Mouse (Mus musculus) forebrain, postnatal 0 days (tissue): ENCODE measurements around the gene Zc3h18. TPM values are rescaled to one million over a fixed set of nuclear protein-coding genes. Genes with fewer than 3 reads are reported as not detected.

ENCODE experiments used
- ATAC-seq: fragments of 200-750 bp; cut with Nextera tagmentation; 2 replicates; pipeline ENCODE4 v1.8.0; 2017; ENCODE audit warnings: mild to moderate bottlenecking, moderate library complexity
- DNase-seq: peaks from one replicate; pipeline ENCODE4 v3.0.0-alpha.2; 2015
- H3K27ac ChIP-seq: fragments of 300-500 bp; sonication (generic); 2 replicates; pipeline ENCODE4 v1.5.1; 2014; ENCODE audit warnings: low read depth, mild to moderate bottlenecking, antibody characterized with exemption, low read length, moderate library complexity, mixed read lengths
- H3K27me3 ChIP-seq: fragments of 300-500 bp; sonication (generic); 2 replicates; pipeline ENCODE4 v1.6.1; 2014; ENCODE audit warnings: mild to moderate bottlenecking, low read length, mixed read lengths; ENCODE audit not compliant: insufficient read depth
- H3K36me3 ChIP-seq: fragments of 300-500 bp; sonication (generic); 2 replicates; pipeline ENCODE4 v1.6.1; 2014; ENCODE audit warnings: mild to moderate bottlenecking, moderate library complexity; ENCODE audit not compliant: insufficient read depth
- H3K4me1 ChIP-seq: fragments of 300-500 bp; sonication (generic); 2 replicates; pipeline ENCODE4 v1.6.1; 2014; ENCODE audit warnings: antibody characterized with exemption; ENCODE audit not compliant: insufficient read depth
- H3K4me2 ChIP-seq: fragments of 300-500 bp; sonication (generic); 2 replicates; pipeline ENCODE4 v1.6.1; 2014; ENCODE audit warnings: low read depth, mild to moderate bottlenecking, moderate library complexity
- H3K4me3 ChIP-seq: fragments of 300-500 bp; sonication (generic); 2 replicates; pipeline ENCODE4 v1.5.1; 2014; ENCODE audit warnings: low read depth, low read length, mixed read lengths
- H3K9ac ChIP-seq: fragments of 300-500 bp; sonication (generic); 2 replicates; pipeline ENCODE4 v1.6.1; 2014; ENCODE audit warnings: mild to moderate bottlenecking
- H3K9me3 ChIP-seq: fragments of 300-500 bp; sonication (generic); 2 replicates; pipeline ENCODE4 v1.6.1; 2016; ENCODE audit warnings: low read length
- CTCF ChIP-seq: sonication (generic); IDR thresholded peaks from 2 replicates; pipeline ENCODE4 v1.5.1; 2016; ENCODE audit warnings: antibody characterized with exemption, control low read depth, low read depth
- WGBS: fragments of 180-500 bp; shearing (Covaris S2); extraction: QIAGEN DNeasy Blood & Tissue Kit; methylation state at CpG from one replicate; pipeline ENCODE4 v1.1.7; 2014; 5-methylcytosine and 5-hydroxymethylcytosine counted together
- polyA plus RNA-seq: library from polyadenylated mRNA; unstranded; fragments of >200 nt; fragmentation: Nextera tagmentation; extraction: Ambion mirVana; gene quantifications from 2 replicates; pipeline ENCODE4 v1.2.1, GENCODE M21; 2015
- total RNA-seq: library from RNA; depleted of rRNA; stranded (reverse); fragments of >200 nt; gene quantifications from 2 replicates; pipeline ENCODE4 v1.2.3, GENCODE M21; 2014

Gene Zc3h18
- total and polyA plus RNA-seq, 2 experiments from 2014 or later: 27.3 to 40.9 TPM

- no peak overlapping the region for H3K4me3 ChIP-seq
- H3K9ac ChIP-seq: no peak overlapping the region
- H3K4me1 ChIP-seq: no peaks in the 10 kb centered on the region
- no peaks in the 10 kb centered on the region for H3K9me3 ChIP-seq
- WGBS: 71% methylated on average over 9 of the region's 9 CpGs
- H3K36me3 ChIP-seq: no peaks in the 10 kb centered on the region
- no peaks in the 10 kb centered on the region for H3K27me3 ChIP-seq
- no peak overlapping the region for H3K27ac ChIP-seq
- no peak for DNase-seq
- H3K4me2 ChIP-seq: no peak overlapping the region
- no peak for ATAC-seq
- no peak for TF ChIP-seq CTCF
These were observed 20.5 kb upstream of the Zc3h18 start for GRCm38 (mm10) chr8:122355642-122356606.

GRCm38 (mm10) chr8:122357202-122357601 lies 19.2 kb upstream of the Zc3h18 start:
- 64% methylated on average over 11 of the region's 11 CpGs for WGBS
- no peak overlapping the region for H3K9ac ChIP-seq
- ATAC-seq (no peak), DNase-seq (no peak)
- no peaks in the 10 kb centered on the region for H3K27me3 ChIP-seq
- no peak overlapping the region for H3K27ac ChIP-seq
- no peaks in the 10 kb centered on the region for H3K36me3 ChIP-seq
- H3K4me2 ChIP-seq: no peak overlapping the region
- H3K9me3 ChIP-seq: no peaks in the 10 kb centered on the region
- no peak for TF ChIP-seq CTCF
- H3K4me3 ChIP-seq: no peak overlapping the region
- H3K4me1 ChIP-seq: no peaks in the 10 kb centered on the region

DNA sequence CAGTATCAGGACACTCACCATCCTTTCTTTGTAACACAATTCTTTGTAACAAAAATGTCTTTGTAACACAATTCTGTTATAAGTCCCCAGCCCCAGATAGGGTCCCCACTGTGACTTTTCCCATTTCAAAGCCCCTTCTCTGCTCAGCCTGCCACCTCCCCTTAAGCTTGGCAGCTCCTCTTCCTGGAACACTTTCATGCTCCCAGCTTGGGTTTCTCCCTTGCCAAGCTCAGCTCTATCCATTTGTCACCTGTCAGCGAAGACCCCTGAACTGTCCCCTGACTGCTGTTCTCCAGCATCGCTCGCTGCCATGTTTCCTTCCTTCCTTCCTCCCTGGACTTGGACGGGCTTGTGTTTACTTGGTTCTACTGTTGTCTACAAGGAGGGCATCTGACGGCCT lies 18.8 kb upstream of the Zc3h18 start:
- H3K4me1 ChIP-seq: no peaks in the 10 kb centered on the region
- H3K27ac ChIP-seq: no peak overlapping the region
- no peaks in the 10 kb centered on the region for H3K27me3 ChIP-seq
- H3K9me3 ChIP-seq: no peaks in the 10 kb centered on the region
- no peak overlapping the region for H3K4me2 ChIP-seq
- DNase-seq (no peak), ATAC-seq (no peak)
- 74% methylated on average over 5 of the region's 5 CpGs for WGBS
- H3K36me3 ChIP-seq: no peaks in the 10 kb centered on the region
- TF ChIP-seq CTCF: no peak
- H3K9ac ChIP-seq: no peak overlapping the region
- no peak overlapping the region for H3K4me3 ChIP-seq

GRCm38 (mm10) chr8:122359111-122359775 lies 17.2 kb upstream of the Zc3h18 start:
- no peaks in the 10 kb centered on the region for H3K36me3 ChIP-seq
- H3K9me3 ChIP-seq: no peaks in the 10 kb centered on the region
- no peak overlapping the region for H3K4me3 ChIP-seq
- no peak for ATAC-seq
- no peaks in the 10 kb centered on the region for H3K4me1 ChIP-seq
- H3K9ac ChIP-seq: no peak overlapping the region
- no peak for DNase-seq
- 81% methylated on average over 15 of the region's 15 CpGs for WGBS
- H3K27me3 ChIP-seq: peaks cover 7% of the 10 kb centered on the region; the same call in 1 of the 2 replicates
- TF ChIP-seq CTCF: no peak
- H3K27ac ChIP-seq: no peak overlapping the region
- no peak overlapping the region for H3K4me2 ChIP-seq

DNA sequence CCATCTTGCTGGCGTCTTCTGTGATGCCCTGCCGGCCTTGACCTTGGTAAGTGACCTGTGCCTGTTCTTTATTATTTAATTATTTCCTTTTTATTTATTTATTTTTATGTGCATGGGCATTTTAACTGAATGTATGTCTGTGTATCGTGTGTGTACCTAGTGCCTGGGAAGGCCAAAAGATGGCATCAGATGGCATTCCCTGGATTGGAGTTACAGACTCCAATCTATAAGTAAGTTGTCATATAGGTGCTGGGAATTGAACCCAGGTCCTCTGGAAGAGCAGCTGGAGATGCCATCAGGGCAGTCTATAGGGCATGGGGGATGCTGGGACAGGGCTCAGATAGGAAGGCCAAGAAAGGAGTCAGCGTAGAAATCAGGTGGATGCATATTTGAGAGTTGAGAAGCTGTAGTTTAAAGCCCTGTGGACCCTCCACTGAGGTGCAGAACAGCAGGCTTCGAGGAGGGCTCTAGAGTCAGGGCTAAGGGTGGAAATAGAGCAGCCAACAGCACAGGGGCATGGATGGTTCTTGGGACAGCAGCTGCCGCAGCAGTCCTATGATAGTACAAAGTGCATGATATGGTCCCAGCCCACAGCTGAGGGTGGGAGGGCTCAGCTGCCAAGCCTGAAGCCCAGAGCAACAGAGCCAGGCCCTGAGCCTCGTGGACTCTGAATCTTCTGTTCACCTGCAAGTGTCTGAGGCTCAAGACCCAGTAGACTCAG lies 15.6 kb upstream of the Zc3h18 start, which contains the start of gene Trhr2:
Trhr2 (minus strand) TSS at position 51 of the 721 bp plus-strand sequence.
- no peak within 1 kb of the TSS for H3K9ac ChIP-seq
- WGBS: 74% methylated on average over 7 of the region's 7 CpGs
- H3K27me3 ChIP-seq: peaks cover 7% of the 10 kb centered on the region; the same call in 1 of the 2 replicates
- no peaks in the 10 kb centered on the region for H3K4me1 ChIP-seq
- no peak within 1 kb of the TSS for H3K4me3 ChIP-seq
- no peak for TF ChIP-seq CTCF
- H3K9me3 ChIP-seq: no peaks in the 10 kb centered on the region
- no peaks in the 10 kb centered on the region for H3K36me3 ChIP-seq
- DNase-seq (no peak), ATAC-seq (no peak)
- H3K4me2 ChIP-seq: no peak within 1 kb of the TSS
- no peak within 1 kb of the TSS for H3K27ac ChIP-seq

DNA sequence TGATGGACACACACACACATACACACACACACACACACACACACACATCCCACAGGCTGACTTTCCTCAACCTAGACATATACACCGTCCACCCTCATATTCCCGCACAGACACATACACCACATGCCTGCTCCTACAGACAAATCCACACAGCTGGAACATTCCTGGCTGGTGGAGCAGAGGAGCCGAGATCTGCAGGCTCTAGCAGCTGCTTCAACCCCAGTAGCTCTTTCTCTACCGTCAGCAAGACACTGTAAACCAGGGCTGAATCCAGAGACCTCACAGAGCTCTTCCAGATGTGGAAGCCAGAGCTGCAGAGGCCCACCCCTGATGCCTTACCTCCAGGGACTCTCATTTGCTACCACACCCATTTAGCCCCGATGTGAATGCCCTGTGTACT lies 14.1 kb upstream of the Zc3h18 start:
- no peak for TF ChIP-seq CTCF
- H3K4me3 ChIP-seq: no peak overlapping the region
- peaks cover 7% of the 10 kb centered on the region; the same call in 1 of the 2 replicates for H3K27me3 ChIP-seq
- H3K27ac ChIP-seq: no peak overlapping the region
- H3K9ac ChIP-seq: no peak overlapping the region
- H3K9me3 ChIP-seq: no peaks in the 10 kb centered on the region
- H3K4me2 ChIP-seq: no peak overlapping the region
- no peaks in the 10 kb centered on the region for H3K4me1 ChIP-seq
- WGBS: 44% methylated on average over 5 of the region's 5 CpGs
- DNase-seq (no peak), ATAC-seq (no peak)
- H3K36me3 ChIP-seq: no peaks in the 10 kb centered on the region
